32 mouse cellular contexts compared by ENCODE assay signal in the genomic region with DNA sequence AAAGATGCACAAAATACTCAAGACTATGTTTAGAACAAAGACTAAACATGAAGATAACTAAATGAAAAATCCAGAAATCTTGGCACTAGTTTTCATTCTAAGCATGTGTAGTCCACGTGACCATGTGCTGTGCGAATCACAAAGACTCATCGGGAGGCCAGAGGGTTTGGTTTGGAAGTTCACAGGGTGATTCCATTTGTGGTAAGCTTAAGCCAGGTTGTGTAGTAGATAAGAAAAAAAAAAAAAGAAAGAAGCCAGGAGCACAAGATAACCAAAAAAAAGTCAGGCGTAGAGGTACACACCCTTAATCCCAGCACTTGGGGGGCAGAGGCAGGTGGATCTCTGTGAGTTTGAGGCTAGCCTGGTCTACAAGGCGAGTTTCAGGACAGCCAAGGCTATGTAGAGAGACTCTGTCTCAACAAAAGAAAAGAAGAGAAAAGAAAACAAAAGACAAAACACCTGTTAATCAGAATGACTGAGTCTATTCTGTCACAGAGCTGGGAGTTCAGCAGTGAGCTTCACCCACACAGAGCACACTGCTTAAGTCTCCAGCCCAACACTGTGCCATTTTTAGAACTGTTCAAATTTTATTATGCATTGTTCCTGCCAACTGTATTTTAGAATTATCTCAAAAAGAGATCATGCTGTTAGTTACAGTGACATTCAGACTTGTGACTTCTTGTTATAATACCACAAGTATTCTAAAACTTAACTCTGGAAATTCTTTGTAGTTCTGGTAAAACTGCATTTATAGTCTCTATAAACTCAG. TPM values are rescaled to one million over a fixed set of nuclear protein-coding genes. Genes with fewer than 3 reads are reported as not detected.
DNase-seq lines count a peak whose midpoint lies in the region; ATAC-seq and TF ChIP-seq lines count a peak whose summit lies in the region.
"Had no signal": no experiment of that assay in that cellular context is flagged by ENCODE, and none has a peak within 500 bp of the region (broad histone marks: within the 10 kb centered on the region; RNA-seq: fewer than 3 reads in every experiment).

No protein-coding gene starts in this region.

- intact Hi-C loops in heart, postnatal 36 days (cut with DNase I) = no loop called here

- peaks cover 0 to 7% of the 10 kb centered on the region in 2 experiments; a peak in 3 of 4 replicates for H3K4me1 ChIP-seq in liver, embryonic 14.5 days (replicated peaks; ENCODE audit: control insufficient read depth in 2 of 2, insufficient read depth in 2 of 2, low read length in 1 of 2)
- H3K4me1 ChIP-seq: forebrain, embryonic 13.5 days; heart, embryonic 10.5 days; heart, embryonic 15.5 days; hindbrain, embryonic 13.5 days; kidney, embryonic 15.5 days; neural tube, embryonic 12.5 days had no signal

- ATAC-seq in frontal cortex, adult (ENCODE audit: low TSS enrichment) = peak; percentile 94
- ATAC-seq in liver, embryonic 14.5 days (ENCODE audit: insufficient read depth) = 0 out of 2 replicates have a peak, but pooled peaks have one; percentile 13
- ATAC-seq: forebrain, embryonic 13.5 days; midbrain, embryonic 16.5 days had no signal

- TF ChIP-seq EP300 in liver, embryonic 14.5 days (IDR thresholded peaks at IDR 0.05; ENCODE audit: low read depth) = peak; percentile 28; the same call in 1 of the 2 replicates

- DNase-seq in frontal cortex, postnatal 25 days (ENCODE audit: low spot score in 2 of 2) = no peak
- peak; percentile 85 for DNase-seq in R1 (ENCODE audit: low read depth, low spot score)
- DNase-seq in liver, embryonic 14.5 days (ENCODE audit: low read depth in 3 of 3, low spot score in 3 of 3) = peak in 1 of 3 experiments; percentile 32
- DNase-seq in telencephalon, adult 2 months (ENCODE audit: low read depth, low spot score) = peak; percentile 85
- DNase-seq in heart, postnatal 36 days = no peak
- DNase-seq in neural tube, embryonic 10.5 days (ENCODE audit: extremely low spot score, low spot score) = no peak
- no peak for DNase-seq in cerebellum, postnatal 4 days (ENCODE audit: low spot score in 2 of 2)
- DNase-seq: adrenal gland, postnatal 25 days; cerebellum, adult 18-20 months; cerebellum, postnatal 14 days; gastrocnemius, postnatal 25 days; heart, adult 11 months; kidney, adult 11 months; kidney, postnatal 25 days; layer of hippocampus, postnatal 36 days; left cerebral cortex, postnatal 4 days; lung, adult 2 months; lung, postnatal 14 days; right cerebral cortex, adult 18-20 months; spleen, adult 18-20 months; thymus, adult 18-20 months; thymus, postnatal 25 days had no signal

- TF ChIP-seq CTCF in liver, embryonic 14.5 days (IDR thresholded peaks at IDR 0.05; ENCODE audit: low read depth) = no peak

- no peaks in the 10 kb centered on the region for H3K27me3 ChIP-seq in liver, embryonic 14.5 days (ENCODE audit: control insufficient read depth, insufficient read depth, low read length)
- H3K27me3 ChIP-seq: CH12.LX; forebrain, embryonic 13.5 days; heart, embryonic 15.5 days; hindbrain, embryonic 13.5 days; kidney, embryonic 15.5 days; neural tube, embryonic 12.5 days had no signal

- WGBS in liver, embryonic 14.5 days (ENCODE audit: insufficient replicate concordance) = 48% methylated on average over 5 of the region's 5 CpGs

- H3K27ac ChIP-seq in liver, embryonic 14.5 days = no peak overlapping the region
- H3K27ac ChIP-seq: forebrain, embryonic 13.5 days; heart, embryonic 10.5 days; heart, embryonic 15.5 days; hindbrain, embryonic 13.5 days; kidney, embryonic 15.5 days; neural tube, embryonic 12.5 days had no signal

- no peak overlapping the region for H3K9ac ChIP-seq in liver, embryonic 14.5 days (replicated peaks)
- H3K9ac ChIP-seq: forebrain, embryonic 13.5 days; heart, embryonic 15.5 days; hindbrain, embryonic 13.5 days; kidney, embryonic 15.5 days; neural tube, embryonic 12.5 days had no signal

- peaks cover 80% of the 10 kb centered on the region for H3K36me3 ChIP-seq in liver, embryonic 14.5 days (replicated peaks; ENCODE audit: control insufficient read depth, insufficient read depth, low read depth)

- H3K9me3 ChIP-seq in liver, embryonic 14.5 days (ENCODE audit: control insufficient read depth, low read length) = no peaks in the 10 kb centered on the region
- H3K9me3 ChIP-seq: forebrain, embryonic 13.5 days; heart, embryonic 10.5 days; heart, embryonic 15.5 days; hindbrain, embryonic 13.5 days; kidney, embryonic 15.5 days; neural tube, embryonic 12.5 days had no signal

- H3K4me3 ChIP-seq in liver, embryonic 14.5 days (ENCODE audit: insufficient read depth in 1 of 2, low read depth in 2 of 2, low read length in 2 of 2) = no peak overlapping the region
- H3K4me3 ChIP-seq: forebrain, embryonic 13.5 days; heart, embryonic 10.5 days; heart, embryonic 15.5 days; hindbrain, embryonic 13.5 days; kidney, embryonic 15.5 days; neural tube, embryonic 12.5 days had no signal

- no peak overlapping the region for H3K4me2 ChIP-seq in liver, embryonic 14.5 days (ENCODE audit: low read depth)
- H3K4me2 ChIP-seq: forebrain, embryonic 13.5 days; heart, embryonic 15.5 days; hindbrain, embryonic 13.5 days; kidney, embryonic 15.5 days; midbrain, embryonic 11.5 days; neural tube, embryonic 12.5 days had no signal

RNA-seq across cellular contexts. Expression of a gene that starts 8.8 kb away (rescaled TPM):
- polyA plus RNA-seq in liver, embryonic 14.5 days (2012; rRNA removed) = 26.5 and 41.5 TPM in 2 replicates
- polyA plus RNA-seq in liver, embryonic 14.5 days (2014; fragmentation: Nextera tagmentation; extraction: Ambion mirVana) = 60.9 and 61.0 TPM in 2 replicates
- 10 to 100 TPM; 44.5 to 50.8 TPM for total RNA-seq in heart, postnatal 36 days (2021)

RNA-seq across cellular contexts. Expression of a gene that starts 9.0 kb away (rescaled TPM):
- polyA plus RNA-seq in liver, embryonic 14.5 days (2012; rRNA removed) = 49.4 and 60.2 TPM in 2 replicates
- 109 and 113 TPM in 2 replicates for polyA plus RNA-seq in liver, embryonic 14.5 days (2014; fragmentation: Nextera tagmentation; extraction: Ambion mirVana)
- 10 to 100 TPM; 16.8 to 18.4 TPM for total RNA-seq in heart, postnatal 36 days (2021)

RNA-seq across cellular contexts. Expression of a gene that starts 21.9 kb away (rescaled TPM):
- 72.4 and 129 TPM in 2 replicates for polyA plus RNA-seq in liver, embryonic 14.5 days (2012; rRNA removed)
- polyA plus RNA-seq in liver, embryonic 14.5 days (2014; fragmentation: Nextera tagmentation; extraction: Ambion mirVana) = 162 and 186 TPM in 2 replicates
- 100 to 1,000 TPM; 226 to 228 TPM for total RNA-seq in heart, postnatal 36 days (2021)

RNA-seq across cellular contexts. Expression of a gene that starts 43.3 kb away (rescaled TPM):
- 4.4 and 6.2 TPM in 2 replicates for polyA plus RNA-seq in liver, embryonic 14.5 days (2012; rRNA removed)
- 4.9 and 5.8 TPM in 2 replicates for polyA plus RNA-seq in liver, embryonic 14.5 days (2014; fragmentation: Nextera tagmentation; extraction: Ambion mirVana)
- total RNA-seq in heart, postnatal 36 days (2021) = 10 to 100 TPM; 10.6 to 10.7 TPM

RNA-seq across cellular contexts. Expression of a gene that starts 58.4 kb away (rescaled TPM):
- 8.0 and 13.3 TPM in 2 replicates for polyA plus RNA-seq in liver, embryonic 14.5 days (2012; rRNA removed)
- 14.7 and 15.8 TPM in 2 replicates for polyA plus RNA-seq in liver, embryonic 14.5 days (2014; fragmentation: Nextera tagmentation; extraction: Ambion mirVana)
- total RNA-seq in heart, postnatal 36 days (2021) = 1 to 10 TPM; 6.5 to 6.9 TPM

Comparison
In these comparisons a context has a peak if more than half of its experiments do, and no peak if none do; other contexts are left out.
1. DNase-seq: peak in R1 (single experiment) and telencephalon, adult 2 months (single experiment); none in frontal cortex, postnatal 25 days (0 of 2), heart, postnatal 36 days (0 of 2), neural tube, embryonic 10.5 days (single experiment) and cerebellum, postnatal 4 days (0 of 2).